Mouse (Mus musculus) bone marrow, adult 2 months (tissue): ENCODE data around the gene Foxb1. TPM values are rescaled to one million over a fixed set of nuclear protein-coding genes. Genes with fewer than 3 reads are reported as not detected.

ENCODE experiments used
- H3K27ac ChIP-seq: fragments of 200-500 bp; 2 replicates; pipeline ENCODE4 v1.5.1; 2012; ENCODE audit warnings: low read depth, mild to moderate bottlenecking, control low read depth, inconsistent platforms, low read length; ENCODE audit not compliant: control insufficient read depth, poor library complexity, insufficient read depth
- H3K4me1 ChIP-seq: fragments of 200-500 bp; 2 replicates; pipeline ENCODE4 v1.6.1; 2011; ENCODE audit warnings: low read length; ENCODE audit not compliant: control insufficient read depth, insufficient read depth
- H3K4me3 ChIP-seq: fragments of 200-500 bp; replicated peaks from 2 replicates; pipeline ENCODE3; 2011; ENCODE audit warnings: mild to moderate bottlenecking, low read depth, low read length, control low read depth; ENCODE audit not compliant: control insufficient read depth
- CTCF ChIP-seq: fragments of 200-500 bp; IDR thresholded peaks from 2 replicates; pipeline ENCODE4 v1.5.1; 2011; ENCODE audit warnings: low read length, control low read depth; ENCODE audit not compliant: control insufficient read depth, insufficient read depth
- POLR2A ChIP-seq: fragments of 200-500 bp; IDR thresholded peaks from 2 replicates; pipeline ENCODE4 v1.6.1; 2011; ENCODE audit warnings: low read depth, mild to moderate bottlenecking, control low read depth, low read length, borderline replicate concordance; ENCODE audit not compliant: control insufficient read depth
- WGBS: fragments of 180-500 bp; shearing (Covaris S2); methylation state at CpG from one replicate; pipeline ENCODE4 v1.1.7; 2018; 5-methylcytosine and 5-hydroxymethylcytosine counted together
- polyA plus RNA-seq: library from polyadenylated mRNA; stranded (reverse); fragments of >200 nt; gene quantifications from 2 replicates; pipeline ENCODE4 v1.2.4, GENCODE M21; 2011; ENCODE audit warnings: low replicate concordance; ENCODE audit not compliant: missing spikeins, insufficient read depth, insufficient read length

Foxb1 gene
- polyA plus RNA-seq: not detected in 2 replicates

GRCm38 (mm10) chr9:69760371-69761301 lies at the start of gene Foxb1:
Gene Foxb1 (minus strand): TSS chr9:69760940.
- 3% methylated on average over 60 of the region's 60 CpGs for WGBS
- H3K4me3 ChIP-seq: no peak within 1 kb of the TSS
- H3K4me1 ChIP-seq: no peaks in the 10 kb centered on the region; the same call in none of the 2 replicates
- TF ChIP-seq POLR2A (no peak), CTCF (no peak)
- H3K27ac ChIP-seq: no peak within 1 kb of the TSS

- H3K27ac ChIP-seq: no peak overlapping the region
- H3K4me3 ChIP-seq: no peak overlapping the region
- no peak for TF ChIP-seq POLR2A
- peak; percentile 54 for TF ChIP-seq CTCF
- WGBS: 68% methylated on average over 7 of the region's 7 CpGs
- no peaks in the 10 kb centered on the region for H3K4me1 ChIP-seq
Measured at GRCm38 (mm10) chr9:69790562-69790961, 29.8 kb upstream of the Foxb1 start.

GRCm38 (mm10) chr9:69779996-69780395 lies 19.3 kb upstream of the Foxb1 start:
- Histone ChIP-seq H3K4me3 (no peak overlapping the region), H3K4me1 (no peaks in the 10 kb centered on the region; the same call in 1 of the 2 replicates), H3K27ac (no peak overlapping the region)
- WGBS: 79% methylated on average over 2 of the region's 2 CpGs
- no peak for TF ChIP-seq CTCF
- no peak for TF ChIP-seq POLR2A

GRCm38 (mm10) chr9:69769949-69770585 lies 9.3 kb upstream of the Foxb1 start:
- Histone ChIP-seq H3K27ac (no peak overlapping the region), H3K4me3 (no peak overlapping the region), H3K4me1 (no peaks in the 10 kb centered on the region)
- WGBS: 10% methylated on average over 21 of the region's 21 CpGs
- TF ChIP-seq CTCF (no peak), POLR2A (no peak)

GRCm38 (mm10) chr9:69769091-69769948 lies 8.6 kb upstream of the Foxb1 start:
- H3K4me1 ChIP-seq: no peaks in the 10 kb centered on the region
- H3K4me3 ChIP-seq: no peak overlapping the region
- 5% methylated on average over 36 of the region's 36 CpGs for WGBS
- TF ChIP-seq CTCF (no peak), POLR2A (no peak)
- H3K27ac ChIP-seq: no peak overlapping the region

GRCm38 (mm10) chr9:69768136-69768875 lies 7.6 kb upstream of the Foxb1 start:
- Histone ChIP-seq H3K4me1 (no peaks in the 10 kb centered on the region), H3K27ac (no peak overlapping the region), H3K4me3 (no peak overlapping the region)
- WGBS: 12% methylated on average over 28 of the region's 28 CpGs
- no peak for TF ChIP-seq CTCF
- no peak for TF ChIP-seq POLR2A

- TF ChIP-seq POLR2A (no peak), CTCF (no peak)
Measured at GRCm38 (mm10) chr9:69767421-69767820, 6.7 kb upstream of the Foxb1 start.

GRCm38 (mm10) chr9:69766936-69767335 lies 6.2 kb upstream of the Foxb1 start:
- no peak for TF ChIP-seq POLR2A
- no peak for TF ChIP-seq CTCF
- WGBS: 6% methylated on average over 4 of the region's 4 CpGs
- no peak overlapping the region for H3K27ac ChIP-seq

More at GRCm38 (mm10) chr9:69767421-69767820, 6.7 kb upstream of the Foxb1 start:
- Histone ChIP-seq H3K27ac (no peak overlapping the region), H3K4me3 (no peak overlapping the region), H3K4me1 (no peaks in the 10 kb centered on the region)
- 5% methylated on average over 10 of the region's 12 CpGs for WGBS

More at GRCm38 (mm10) chr9:69766936-69767335, 6.2 kb upstream of the Foxb1 start:
- Histone ChIP-seq H3K4me3 (no peak overlapping the region), H3K4me1 (no peaks in the 10 kb centered on the region)
